Mouse (Mus musculus) kidney, postnatal 25 days (tissue): Measurements from ENCODE around the gene Slc6a6.

Experiments
- DNase-seq, 2 experiments: peaks; one replicate each; pipeline ENCODE4 v3.0.0; 2021; ENCODE audit warnings: mixed read lengths in 2 of 2

Gene Slc6a6

GRCm38 (mm10) chr6:91670224-91670623, 13.6 kb upstream of the Slc6a6 start:
- DNase-seq = peak in 1 of 2 experiments; percentile 16

DNA sequence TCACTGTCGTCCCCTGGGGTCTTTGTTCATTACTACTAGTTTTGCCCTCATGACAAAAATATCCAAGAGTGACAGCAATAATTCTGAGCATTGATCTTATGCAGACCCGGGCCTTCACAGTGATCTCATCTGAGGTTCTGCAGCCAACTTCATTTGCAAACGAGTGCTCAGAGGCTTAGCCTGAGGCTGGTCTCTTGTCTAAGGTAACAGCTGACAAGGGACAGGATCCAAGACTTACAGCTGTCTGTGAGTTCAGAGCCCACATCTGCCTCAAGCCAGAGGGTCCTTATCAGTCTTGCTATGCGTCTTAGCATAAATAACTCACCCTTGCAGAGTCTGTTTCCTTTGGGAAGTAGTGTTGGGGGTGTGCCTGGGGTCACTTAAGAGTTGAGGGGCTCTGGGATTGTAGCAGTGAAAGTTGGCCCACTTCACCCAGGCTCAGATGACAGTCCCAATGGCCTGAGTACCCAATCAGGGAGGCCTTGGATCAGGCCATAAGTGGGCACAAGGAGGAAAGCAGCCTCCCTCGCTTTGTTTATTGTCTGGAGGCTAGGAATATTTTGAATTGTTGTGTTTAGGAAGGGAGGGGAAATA, 9.0 kb upstream of the Slc6a6 start:
- peak in 1 of 2 experiments; percentile 21 for DNase-seq

DNA sequence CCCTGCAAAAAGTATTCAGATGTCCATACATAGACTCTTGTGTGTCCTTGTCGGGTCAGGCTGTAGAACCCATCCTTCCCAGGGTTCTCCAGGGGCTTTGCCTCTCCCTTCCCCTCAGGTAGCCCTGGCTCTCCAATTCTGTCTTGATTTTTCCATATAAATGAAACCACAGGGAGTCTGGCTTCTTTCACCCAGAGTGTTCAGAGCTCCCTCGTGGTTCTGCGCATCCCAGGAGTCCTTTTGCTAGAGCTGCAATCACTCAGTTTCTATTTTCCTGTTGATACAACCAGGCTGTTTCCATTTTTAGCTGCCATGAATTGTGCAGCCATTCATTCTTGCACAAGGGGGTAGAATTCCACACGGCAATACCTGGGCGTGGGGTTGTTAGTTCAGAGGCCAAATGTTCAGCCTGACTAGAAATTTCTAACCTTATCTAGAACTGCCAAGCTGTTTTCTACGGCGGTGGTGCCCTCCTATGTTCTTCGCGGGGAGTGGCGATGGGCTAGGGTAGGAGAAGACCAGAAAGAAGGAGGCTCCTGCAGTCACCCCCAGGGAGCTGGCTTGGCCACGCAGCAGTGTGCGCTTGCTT, 5.3 kb upstream of the Slc6a6 start:
- no peak for DNase-seq

DNA sequence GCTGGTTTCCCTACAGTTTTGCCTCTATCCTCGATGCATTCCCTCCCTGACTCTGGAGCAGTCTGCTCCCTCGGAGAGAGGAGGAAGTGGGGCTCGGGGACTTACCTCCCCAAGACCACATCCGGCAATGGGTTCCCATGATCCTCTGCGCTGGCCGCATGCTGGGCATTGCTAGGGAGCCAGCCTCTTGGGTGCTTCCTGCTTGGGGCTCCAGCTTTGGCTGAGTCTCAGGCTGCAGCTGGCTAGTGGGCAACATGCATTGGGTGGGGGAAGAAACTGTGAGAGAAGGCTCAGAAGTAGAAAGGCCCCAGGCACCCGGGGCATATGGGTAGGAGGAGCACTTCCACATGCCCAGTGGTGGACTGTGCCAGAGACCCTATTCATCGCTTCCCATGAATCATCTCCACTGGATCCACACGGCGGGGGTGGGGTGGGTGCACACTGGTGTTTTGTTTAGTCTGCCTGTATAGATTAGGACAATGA, 4.7 kb upstream of the Slc6a6 start:
- peak; percentile 32 to 61 for DNase-seq

GRCm38 (mm10) chr6:91679716-91680115, 4.1 kb upstream of the Slc6a6 start:
- DNase-seq = peak in 1 of 2 experiments; percentile 27

DNA sequence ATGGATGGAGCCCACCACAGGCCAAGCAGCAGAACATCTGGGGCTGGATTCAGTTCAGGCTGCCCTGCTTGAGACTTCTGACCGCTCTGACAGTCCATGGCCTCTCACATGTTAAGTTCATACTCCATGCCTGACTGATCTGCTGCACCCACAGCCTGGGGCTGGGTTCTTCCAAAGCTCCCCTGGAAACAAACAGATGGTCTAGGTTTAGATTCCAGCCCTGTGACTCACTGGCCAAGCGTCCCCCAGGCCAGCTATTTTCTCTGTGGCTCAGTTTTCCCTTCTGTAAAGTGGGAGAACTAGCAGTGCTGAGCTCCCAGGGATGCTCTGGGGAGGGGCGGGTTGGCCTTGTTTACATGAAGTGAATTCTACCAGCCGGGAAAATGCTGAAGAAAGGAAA, 2.0 kb upstream of the Slc6a6 start:
- peak in 1 of 2 experiments; percentile 16 for DNase-seq

DNA sequence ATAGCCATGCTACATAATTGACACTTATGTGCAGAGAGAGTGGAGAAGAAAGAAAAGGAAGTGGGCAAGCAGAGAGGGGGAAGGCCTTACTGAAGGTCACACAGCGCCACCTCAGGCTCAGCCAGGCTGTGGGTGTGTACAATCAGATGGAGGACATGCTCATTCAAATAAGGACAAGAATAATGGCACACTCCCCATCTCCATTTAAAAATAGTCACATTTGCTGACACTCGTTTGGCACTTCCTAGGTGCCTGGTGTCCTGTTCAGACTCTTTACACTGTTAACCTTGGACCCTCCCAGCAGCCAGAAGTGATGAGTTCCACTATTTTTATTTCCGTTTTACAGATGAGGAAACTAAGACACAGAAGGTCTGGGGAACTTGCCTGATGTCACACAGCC, 732 bp upstream of the Slc6a6 start:
- DNase-seq = peak in 1 of 2 experiments; percentile 54

DNA sequence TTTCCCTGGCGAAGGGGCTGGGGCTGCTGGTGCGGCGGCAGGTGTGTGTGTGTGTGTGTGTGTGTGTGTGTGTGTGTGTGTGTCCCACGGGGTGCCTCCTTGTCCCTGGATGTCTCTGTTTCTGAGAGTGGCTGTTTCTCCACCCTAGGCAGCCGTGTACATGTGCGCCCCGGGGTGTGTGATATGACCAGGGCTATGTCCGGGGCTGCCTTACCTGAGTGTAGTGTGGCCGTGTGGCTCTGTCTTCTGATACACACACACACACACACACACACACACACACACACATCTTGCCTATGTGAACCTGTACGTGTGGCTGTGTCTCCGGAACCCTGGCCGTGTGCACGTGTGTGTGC, 599 bp downstream of the Slc6a6 start:
- peak; percentile 30 to 53 for DNase-seq

- peak; percentile 78 to 91 for DNase-seq
Measured at GRCm38 (mm10) chr6:91684831-91685532, 1.1 kb downstream of the Slc6a6 start.

DNA sequence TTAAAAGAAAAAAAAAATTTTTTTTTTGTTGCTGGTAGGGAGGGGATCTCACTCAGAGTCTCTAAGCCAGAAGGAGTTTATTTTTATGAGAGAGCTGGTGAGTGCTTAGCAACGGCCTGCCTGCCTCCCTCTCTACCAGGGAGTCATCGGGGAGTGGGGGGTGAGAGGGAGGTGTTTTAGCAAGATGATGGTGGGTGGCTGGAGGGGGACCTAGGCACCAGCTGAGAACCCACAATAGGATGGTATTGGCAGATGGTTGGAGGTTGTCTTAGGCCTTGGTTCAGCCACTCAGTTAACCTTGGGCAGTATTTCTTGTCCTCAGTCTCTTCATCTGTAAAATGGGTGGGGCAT, 1.7 kb downstream of the Slc6a6 start:
- no peak for DNase-seq

DNA sequence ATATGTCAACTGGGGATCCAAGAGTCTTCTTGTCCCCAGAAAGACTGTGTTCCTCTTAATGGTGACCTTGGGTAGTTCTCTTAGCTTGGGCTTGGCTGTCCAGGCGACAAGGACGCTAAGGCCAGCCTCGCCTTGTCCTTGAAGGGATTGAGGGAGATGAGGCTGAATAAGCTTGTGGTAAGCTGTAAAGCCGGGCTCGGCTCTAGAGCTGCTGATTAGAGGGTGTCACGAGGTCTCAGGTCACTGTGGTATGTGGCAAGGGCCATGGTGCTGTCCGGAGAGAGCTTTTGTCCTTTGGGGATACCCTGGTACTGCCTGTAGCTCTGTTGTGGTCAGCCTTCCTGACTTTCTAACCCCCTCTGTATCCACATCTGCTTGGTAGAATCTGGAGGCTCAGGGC, 2.0 kb downstream of the Slc6a6 start:
- peak in 1 of 2 experiments; percentile 47 for DNase-seq

DNA sequence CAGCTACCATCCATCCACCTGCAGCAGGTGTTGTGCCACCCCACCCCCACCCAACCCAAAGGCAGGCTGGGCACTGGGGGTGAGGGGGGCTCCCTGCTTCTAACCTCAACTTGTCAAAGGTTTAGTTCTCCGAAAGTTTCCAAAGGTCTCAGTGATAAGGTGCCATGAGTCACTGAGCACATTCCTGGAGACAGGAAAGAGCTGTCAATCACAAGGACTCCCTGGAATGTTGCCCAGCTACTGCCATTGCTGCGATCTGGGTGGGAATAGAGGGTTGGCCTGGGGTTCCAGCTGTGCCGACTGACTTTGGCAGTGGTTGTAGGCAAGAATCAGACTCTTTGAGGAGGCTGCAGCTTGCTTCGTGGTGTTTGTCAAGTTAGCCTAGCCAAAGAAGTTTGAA, 2.7 kb downstream of the Slc6a6 start:
- peak; percentile 84 to 88 for DNase-seq

DNA sequence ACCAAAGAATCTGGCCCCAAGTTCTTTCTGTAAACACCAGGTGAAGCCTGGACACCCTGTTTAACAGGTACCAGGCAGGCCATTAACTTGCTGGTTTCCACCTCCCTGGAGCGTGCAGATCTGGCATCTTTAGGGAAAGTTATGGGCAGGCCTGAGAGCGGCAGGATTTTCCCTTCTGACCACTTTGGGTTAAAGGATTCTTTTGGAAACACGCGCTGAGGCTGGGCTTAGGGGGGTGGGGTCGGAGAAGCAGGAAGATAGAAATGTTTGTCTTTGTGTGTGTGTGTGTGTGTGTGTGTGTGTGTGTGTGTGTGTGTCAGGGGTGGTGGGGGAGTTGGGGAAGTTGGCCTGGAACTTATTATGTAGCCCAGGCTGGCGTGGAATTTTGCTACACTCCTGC, 4.2 kb downstream of the Slc6a6 start:
- peak in 1 of 2 experiments; percentile 47 for DNase-seq

- DNase-seq = no peak
Measured at GRCm38 (mm10) chr6:91689231-91689630, 5.4 kb downstream of the Slc6a6 start.

DNA sequence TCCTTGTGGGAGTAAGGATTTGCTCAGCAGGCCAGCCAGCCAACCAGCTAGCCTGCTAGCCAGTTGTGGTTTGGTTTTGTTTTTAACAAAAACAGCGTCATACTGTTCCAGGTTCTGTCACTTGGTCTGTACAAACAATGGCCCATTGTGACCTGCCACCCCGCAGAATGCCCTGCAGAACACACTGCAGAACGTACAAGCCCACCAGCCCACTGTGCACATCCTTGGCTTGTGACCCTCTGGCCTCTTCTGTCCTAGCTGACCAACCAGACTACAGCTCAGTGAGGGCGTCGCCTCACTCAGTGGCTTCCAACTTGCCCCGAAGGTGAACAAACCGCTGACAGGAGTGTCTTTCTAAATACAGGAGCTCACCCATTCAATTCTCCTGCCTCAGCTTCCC, 6.4 kb downstream of the Slc6a6 start:
- DNase-seq = no peak

DNA sequence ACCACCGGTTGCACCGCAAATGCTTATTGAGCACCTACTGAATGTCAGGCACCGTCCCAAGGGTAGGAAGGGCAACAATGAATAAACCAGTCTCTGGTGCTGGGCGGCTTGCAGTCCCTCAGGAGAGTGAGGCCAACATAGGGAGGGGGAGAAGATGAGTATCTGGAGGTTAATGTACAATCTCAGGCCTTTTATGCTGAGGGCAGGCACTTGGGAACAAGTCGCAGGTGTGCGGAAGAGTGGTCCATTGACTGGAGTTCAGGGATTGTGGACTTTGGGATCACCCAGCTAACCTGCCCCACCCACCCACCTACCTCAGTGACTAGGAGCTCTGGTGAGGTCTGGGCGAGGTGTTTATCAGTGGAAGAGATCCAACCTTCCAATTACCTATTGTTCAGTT, 6.8 kb downstream of the Slc6a6 start:
- peak; percentile 75 to 90 for DNase-seq

DNA sequence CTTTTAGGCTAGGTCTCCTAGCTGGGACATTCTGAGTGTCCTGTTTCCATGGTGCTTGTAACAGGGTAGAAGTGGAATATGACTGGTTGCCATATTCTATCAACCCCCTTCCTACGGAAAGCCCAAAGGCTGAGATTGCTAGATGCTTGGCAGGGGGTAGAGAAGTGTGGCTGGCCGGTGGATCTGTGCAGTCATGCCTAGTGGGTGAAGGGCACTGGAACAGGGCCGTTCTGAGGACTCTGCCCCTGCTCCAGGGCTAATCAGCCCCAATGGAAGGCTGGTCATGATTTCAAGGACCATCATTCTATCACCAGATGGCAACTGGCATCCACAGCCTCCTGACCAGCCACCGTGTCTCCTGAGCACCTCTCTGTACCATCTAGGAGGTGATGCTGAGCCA, 7.7 kb downstream of the Slc6a6 start:
- peak; percentile 61 to 88 for DNase-seq

DNA sequence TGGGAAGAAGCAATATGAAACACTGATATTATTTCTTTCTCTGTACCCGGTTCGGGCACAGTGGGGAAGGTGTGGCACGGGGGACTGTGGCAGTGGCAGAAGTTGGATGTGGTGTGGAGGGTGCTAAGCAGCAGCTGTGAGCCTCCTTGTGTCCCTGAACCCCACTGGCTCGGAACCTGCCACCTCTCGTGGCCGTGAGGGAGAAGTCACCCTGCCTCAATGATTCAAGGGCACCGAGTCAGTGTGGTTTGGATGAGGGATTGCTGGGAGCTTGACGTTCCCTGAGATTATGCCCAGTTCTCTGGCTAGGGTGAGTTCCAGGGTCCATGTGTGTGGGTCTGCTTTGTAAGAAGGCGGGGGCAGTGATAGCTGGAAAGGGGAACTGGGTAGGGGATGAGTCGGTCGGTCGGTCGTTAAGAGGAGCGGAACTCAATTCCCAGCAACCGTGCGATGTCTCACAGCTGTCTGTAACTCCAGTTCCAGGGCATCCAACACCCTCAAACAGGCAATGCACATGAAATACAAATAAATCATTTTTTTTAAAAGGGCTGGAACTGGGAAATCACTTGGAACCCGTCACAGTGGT, 9.5 kb downstream of the Slc6a6 start:
- no peak for DNase-seq

- DNase-seq = peak; percentile 62 to 72
Measured at GRCm38 (mm10) chr6:91694610-91695009, 10.8 kb downstream of the Slc6a6 start.

DNA sequence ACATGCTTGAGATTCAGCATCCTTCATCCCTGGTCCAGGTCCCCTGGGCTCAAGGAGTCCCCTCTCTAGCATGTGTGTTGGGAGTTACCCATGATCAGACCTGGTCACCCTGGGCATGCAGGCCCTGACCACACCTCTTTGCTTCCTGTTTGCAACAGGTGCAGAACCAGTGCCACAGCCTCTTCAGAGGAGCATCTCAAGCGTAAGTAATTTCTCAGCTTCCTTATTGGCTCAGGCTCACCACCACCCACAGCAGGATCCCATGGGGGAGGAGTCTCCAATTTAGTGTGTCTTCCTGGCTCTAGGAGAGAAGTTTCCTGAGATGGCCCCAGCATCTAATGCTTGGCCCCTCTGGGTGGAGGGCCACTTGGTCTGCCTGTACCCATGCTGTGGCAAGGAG, 15.0 kb downstream of the Slc6a6 start:
- no peak for DNase-seq

DNA sequence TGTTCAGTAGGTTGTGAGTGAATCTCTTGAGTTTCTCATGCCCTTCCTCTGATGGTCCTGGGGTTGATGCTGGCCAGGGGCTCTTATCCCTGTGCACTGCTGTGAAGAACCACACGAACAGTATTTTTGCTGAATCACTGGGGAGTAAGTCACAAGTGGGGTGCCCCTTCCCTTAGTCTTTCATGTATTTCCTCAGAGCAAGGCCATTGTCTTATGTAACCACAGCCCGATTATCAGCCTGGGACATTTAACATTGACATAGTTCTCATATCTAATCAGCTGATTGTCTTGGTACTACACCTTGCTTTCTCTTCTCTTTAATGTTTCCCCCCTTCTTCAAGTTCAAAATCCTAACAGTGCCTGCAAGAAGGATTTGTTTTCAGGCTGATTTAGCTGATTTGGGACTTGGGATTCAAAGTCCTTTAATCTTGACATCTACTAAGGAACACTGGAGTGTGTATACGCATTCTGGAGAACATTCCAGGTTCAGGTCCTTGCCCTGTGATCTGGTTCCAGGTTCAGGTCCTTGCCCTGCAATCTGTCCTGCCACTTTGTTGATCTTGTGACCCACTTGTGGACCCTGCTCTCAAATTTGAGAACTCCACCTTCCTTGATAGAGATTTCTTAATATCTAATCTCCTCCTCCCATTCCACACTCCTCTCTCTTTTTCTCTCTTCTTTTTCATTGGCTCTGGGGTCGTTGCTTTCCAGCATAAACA, 15.8 kb downstream of the Slc6a6 start:
- peak in 1 of 2 experiments; percentile 79 for DNase-seq

- DNase-seq = peak; percentile 66 to 84
Measured at GRCm38 (mm10) chr6:91700823-91701621, 17.2 kb downstream of the Slc6a6 start.
